Mouse (Mus musculus) G1E (cell line): ENCODE data around the gene Tox2.

ENCODE experiments used
- CTCF ChIP-seq: IDR thresholded peaks from 2 replicates; pipeline ENCODE4 v1.5.1; 2012; ENCODE audit warnings: low read depth, low read length, inconsistent platforms, mixed read lengths
- GATA1 ChIP-seq: IDR thresholded peaks from 2 replicates; pipeline ENCODE4 v1.6.1; 2012; ENCODE audit warnings: borderline replicate concordance, low read length, inconsistent platforms, mixed read lengths
- GATA2 ChIP-seq: IDR thresholded peaks from 2 replicates; pipeline ENCODE4 v1.6.1; 2012; ENCODE audit warnings: low read depth, low read length, inconsistent platforms, borderline replicate concordance
- POLR2AphosphoS5 ChIP-seq: IDR thresholded peaks from 2 replicates; pipeline ENCODE4 v1.6.1; 2012; ENCODE audit warnings: low read depth, low read length, inconsistent platforms; ENCODE audit not compliant: insufficient replicate concordance
- TAL1 ChIP-seq: conservative IDR thresholded peaks from 2 replicates; pipeline ENCODE4 v1.6.1; 2012; ENCODE audit warnings: low read depth, low read length, inconsistent platforms, mixed read lengths

DNA sequence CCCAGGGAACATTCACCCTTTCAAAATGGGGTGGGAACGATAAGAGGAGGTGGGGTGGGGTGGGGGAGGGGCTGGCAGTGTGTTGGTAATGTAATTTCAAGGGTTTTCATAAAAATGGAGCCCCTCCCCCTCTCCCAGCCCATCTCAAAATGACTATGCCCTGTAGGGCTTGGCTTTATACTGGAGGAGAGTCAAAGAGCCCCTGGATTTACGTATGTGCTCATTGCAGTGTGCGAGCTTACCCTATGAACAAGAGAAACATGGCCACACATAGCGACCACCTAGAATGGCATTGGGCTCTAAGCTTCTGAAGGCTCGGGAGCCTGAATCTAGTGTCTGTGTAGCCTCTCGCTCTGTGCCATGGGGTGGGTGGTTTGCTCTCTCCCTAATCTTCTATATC lies 51.3 kb downstream of the Tox2 start:
- TF ChIP-seq GATA1 (no peak), POLR2AphosphoS5 (no peak), CTCF (no peak), GATA2 (no peak), TAL1 (no peak)
